Mouse (Mus musculus): Measurements from ENCODE around the gene Gpsm3. TPM values are rescaled to one million over a fixed set of nuclear protein-coding genes. Genes with fewer than 3 reads are reported as not detected.

Gpsm3 gene
- polyA plus RNA-seq, 1 experiment from 2014 or later: 7.8 TPM

DNA sequence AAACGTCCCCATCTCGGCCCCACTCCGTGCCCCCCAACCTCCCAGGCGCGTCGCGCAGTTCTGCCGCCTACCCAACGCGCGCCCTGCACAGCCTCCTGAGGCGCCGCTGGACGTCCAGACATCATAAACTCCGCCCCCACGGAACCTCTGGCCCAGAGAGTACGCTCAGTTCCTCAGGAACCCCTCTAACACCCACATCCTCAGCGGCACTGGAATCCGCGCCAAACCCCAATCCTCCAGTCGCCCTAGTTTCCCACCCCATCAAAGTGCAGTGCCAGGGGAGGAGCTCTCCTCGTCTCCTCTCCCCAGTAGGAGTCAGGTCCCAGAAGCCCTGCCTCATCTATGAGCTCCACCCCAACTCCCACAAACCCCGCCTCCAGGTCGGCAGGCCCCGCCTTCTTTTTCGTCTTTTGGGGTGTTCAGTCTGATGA, 42.7 kb downstream of the Gpsm3 start:
- 0 out of 2 replicates have a peak, but pooled peaks cover 2% of the 10 kb centered on the region for H3K27me3 ChIP-seq (ENCODE audit: control insufficient read depth, insufficient read depth, low read length)
- H3K9me3 ChIP-seq (ENCODE audit: control insufficient read depth, low read length): no peaks in the 10 kb centered on the region
- ATAC-seq (ENCODE audit: low FRiP score, low TSS enrichment) (peak; percentile 78), DNase-seq (ENCODE audit: low spot score) (peak; percentile 66)
- H3K4me2 ChIP-seq (replicated peaks; ENCODE audit: low read depth): peak overlapping the region; percentile 69
- TF ChIP-seq CTCF (IDR thresholded peaks at IDR 0.05; ENCODE audit: low read depth) (0 out of 2 replicates have a peak, but pooled peaks have one; percentile 16), EP300 (optimal IDR thresholded peaks at IDR 0.05) (no peak)
- no peaks in the 10 kb centered on the region for H3K36me3 ChIP-seq (ENCODE audit: control insufficient read depth, insufficient read depth, low read length)
- 2% methylated on average over 25 of the region's 26 CpGs for WGBS
- H3K27ac ChIP-seq (replicated peaks): peak overlapping the region; percentile 63
- peaks cover 19% of the 10 kb centered on the region for H3K4me1 ChIP-seq (replicated peaks; ENCODE audit: control insufficient read depth, insufficient read depth)
- H3K4me3 ChIP-seq (ENCODE audit: low read depth, low read length): peak overlapping the region; percentile 41
- peak overlapping the region; percentile 55 for H3K9ac ChIP-seq (ENCODE audit: low read length)

DNA sequence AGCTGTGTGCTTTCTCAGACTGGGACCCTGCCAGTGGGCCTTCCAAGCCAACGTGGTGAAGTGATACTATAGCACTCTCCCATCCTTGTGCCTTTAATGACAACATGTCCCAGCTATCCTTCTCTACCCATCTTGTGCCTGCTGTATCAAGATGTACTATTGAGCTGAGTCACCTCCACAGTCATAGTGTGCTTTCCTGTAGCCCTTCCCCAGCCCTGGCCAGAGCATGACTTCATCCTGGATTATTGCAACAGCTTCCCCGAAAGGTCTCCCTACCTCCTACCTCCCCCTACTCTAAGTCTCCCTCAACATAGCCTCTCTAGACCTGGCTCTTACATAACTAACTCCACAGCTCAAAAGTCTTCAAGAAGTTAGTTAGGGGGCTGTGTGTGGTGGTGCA, 46.1 kb downstream of the Gpsm3 start:
- WGBS: 56% methylated on average over 2 of the region's 2 CpGs
- no peak for ATAC-seq (ENCODE audit: low FRiP score, low TSS enrichment)
- Histone ChIP-seq H3K9ac (ENCODE audit: low read length) (no peak overlapping the region), H3K4me2 (replicated peaks; ENCODE audit: low read depth) (no peak overlapping the region), H3K27me3 (ENCODE audit: control insufficient read depth, insufficient read depth, low read length) (no peaks in the 10 kb centered on the region), H3K4me1 (replicated peaks; ENCODE audit: control insufficient read depth, insufficient read depth) (peaks cover 6% of the 10 kb centered on the region), H3K27ac (replicated peaks) (no peak overlapping the region), H3K36me3 (ENCODE audit: control insufficient read depth, insufficient read depth, low read length) (no peaks in the 10 kb centered on the region), H3K4me3 (ENCODE audit: low read depth, low read length) (no peak overlapping the region), H3K9me3 (ENCODE audit: control insufficient read depth, low read length) (no peaks in the 10 kb centered on the region)
- no peak for DNase-seq (ENCODE audit: low spot score)
- TF ChIP-seq EP300 (optimal IDR thresholded peaks at IDR 0.05) (no peak), CTCF (IDR thresholded peaks at IDR 0.05; ENCODE audit: low read depth) (no peak)

DNA sequence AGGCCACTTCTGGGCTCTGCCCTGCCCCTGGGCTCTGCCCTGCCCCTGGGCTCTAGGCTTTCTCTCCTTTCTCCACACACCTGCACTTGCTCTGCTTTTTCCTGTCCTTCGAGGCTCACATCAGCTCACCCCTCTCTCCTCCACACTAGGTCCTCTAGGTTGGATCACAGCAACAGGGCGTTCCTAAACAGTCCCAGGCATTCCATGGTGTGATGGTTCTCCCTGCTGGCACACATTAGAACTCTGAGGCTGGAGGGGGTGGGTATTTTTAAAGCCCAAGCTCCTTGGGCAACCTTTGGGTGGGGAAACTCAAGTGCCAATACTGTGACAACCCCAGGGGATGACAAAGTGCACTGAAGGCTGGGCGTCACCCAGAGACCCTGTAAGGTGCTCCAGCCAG, 47.9 kb downstream of the Gpsm3 start:
- Histone ChIP-seq H3K4me2 (replicated peaks; ENCODE audit: low read depth) (no peak overlapping the region), H3K9ac (ENCODE audit: low read length) (no peak overlapping the region), H3K4me3 (ENCODE audit: low read depth, low read length) (no peak overlapping the region), H3K27me3 (ENCODE audit: control insufficient read depth, insufficient read depth, low read length) (no peaks in the 10 kb centered on the region), H3K4me1 (replicated peaks; ENCODE audit: control insufficient read depth, insufficient read depth) (no peaks in the 10 kb centered on the region), H3K9me3 (ENCODE audit: control insufficient read depth, low read length) (no peaks in the 10 kb centered on the region), H3K36me3 (ENCODE audit: control insufficient read depth, insufficient read depth, low read length) (no peaks in the 10 kb centered on the region), H3K27ac (replicated peaks) (no peak overlapping the region)
- no peak for TF ChIP-seq EP300 (optimal IDR thresholded peaks at IDR 0.05)
- TF ChIP-seq CTCF (IDR thresholded peaks at IDR 0.05; ENCODE audit: low read depth): no peak
- WGBS: 59% methylated on average over 3 of the region's 3 CpGs
- ATAC-seq (ENCODE audit: low FRiP score, low TSS enrichment): no peak
- DNase-seq (ENCODE audit: low spot score): no peak

DNA sequence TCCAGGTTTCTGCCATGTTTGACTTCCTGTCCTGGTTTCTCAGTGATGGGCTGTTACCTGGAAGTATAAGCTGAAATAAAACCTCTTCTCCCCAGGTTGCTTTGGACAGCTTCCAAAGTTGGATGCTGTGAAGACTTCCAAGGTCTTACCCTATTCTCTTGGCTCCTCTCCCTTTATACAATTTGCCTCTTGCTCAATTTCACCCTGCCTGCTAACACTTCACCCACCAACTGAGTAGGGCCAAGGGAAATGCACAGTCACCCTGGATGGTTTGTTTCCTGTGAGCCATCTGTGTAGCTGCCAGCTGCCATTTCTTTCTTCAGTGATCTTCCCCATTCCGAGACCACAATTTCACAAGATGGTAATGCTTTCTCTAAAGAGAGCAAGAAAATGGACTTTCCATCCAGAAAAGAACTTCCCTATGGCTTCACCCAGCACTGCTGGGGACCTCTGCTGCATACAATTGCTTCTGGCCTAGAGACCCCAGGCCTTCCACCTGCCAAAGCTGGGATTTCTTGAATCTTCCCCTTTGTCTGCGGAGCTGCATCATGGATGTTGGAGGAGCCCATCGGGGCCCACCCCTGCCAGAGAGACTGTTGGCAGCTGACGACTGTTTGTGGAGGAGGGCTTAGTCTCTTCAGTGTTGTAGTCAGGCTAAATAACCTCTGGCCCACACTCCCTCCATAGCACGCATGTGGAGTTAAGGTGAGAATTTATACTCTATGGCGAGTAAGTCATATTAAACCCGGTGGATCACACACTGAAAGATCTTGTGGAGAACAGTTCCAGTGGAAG, 50.1 kb downstream of the Gpsm3 start:
- H3K4me2 ChIP-seq (replicated peaks; ENCODE audit: low read depth): no peak overlapping the region
- no peak overlapping the region for H3K27ac ChIP-seq (replicated peaks)
- no peak overlapping the region for H3K4me3 ChIP-seq (ENCODE audit: low read depth, low read length)
- no peaks in the 10 kb centered on the region for H3K36me3 ChIP-seq (ENCODE audit: control insufficient read depth, insufficient read depth, low read length)
- H3K9ac ChIP-seq (ENCODE audit: low read length): no peak overlapping the region
- 84% methylated on average over 7 of the region's 7 CpGs for WGBS
- TF ChIP-seq CTCF (IDR thresholded peaks at IDR 0.05; ENCODE audit: low read depth) (no peak), EP300 (optimal IDR thresholded peaks at IDR 0.05) (no peak)
- no peak for ATAC-seq (ENCODE audit: low FRiP score, low TSS enrichment)
- no peak for DNase-seq (ENCODE audit: low spot score)
- no peaks in the 10 kb centered on the region for H3K9me3 ChIP-seq (ENCODE audit: control insufficient read depth, low read length)
- H3K27me3 ChIP-seq (ENCODE audit: control insufficient read depth, insufficient read depth, low read length): no peaks in the 10 kb centered on the region
- H3K4me1 ChIP-seq (replicated peaks; ENCODE audit: control insufficient read depth, insufficient read depth): no peaks in the 10 kb centered on the region

DNA sequence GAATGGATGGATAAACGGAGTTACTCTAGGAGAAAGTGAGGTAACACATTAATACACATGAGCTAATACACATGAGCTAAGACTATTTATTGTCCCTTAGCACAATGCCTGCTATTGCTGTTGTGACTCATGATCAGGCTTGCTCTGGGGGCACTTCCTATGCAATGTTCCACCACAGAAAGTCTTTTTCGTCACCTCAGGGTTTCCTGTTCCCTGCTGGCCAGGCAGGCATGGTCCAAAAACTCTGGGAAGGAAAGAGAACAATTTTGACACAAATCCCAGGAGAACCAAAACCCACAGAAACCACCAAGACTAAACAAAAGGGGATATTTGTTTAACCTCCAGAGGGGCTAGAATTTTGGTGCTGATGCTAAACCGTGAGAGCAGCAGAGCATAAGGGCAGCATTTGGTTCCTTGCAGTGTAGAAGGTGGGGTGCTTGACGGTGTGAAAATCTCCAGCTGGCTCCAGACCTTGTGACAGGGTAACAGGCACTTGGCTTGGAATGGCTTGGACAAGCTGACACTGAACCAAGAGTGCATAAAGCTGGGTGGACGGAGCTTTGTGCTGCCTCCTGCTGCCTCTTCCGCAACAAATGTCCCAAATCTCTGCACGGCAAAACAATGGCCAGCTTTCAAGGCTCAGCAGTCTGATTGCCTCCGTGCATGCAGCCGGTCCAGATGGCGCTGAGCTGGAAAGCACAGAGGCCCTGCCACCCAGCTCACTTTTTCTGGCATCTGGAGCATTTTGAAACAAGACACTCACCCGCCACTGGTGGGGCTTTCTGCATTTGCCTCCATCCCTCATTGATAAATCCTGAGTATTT, 51.4 kb downstream of the Gpsm3 start:
- WGBS: 14% methylated on average over 11 of the region's 11 CpGs
- Histone ChIP-seq H3K4me2 (replicated peaks; ENCODE audit: low read depth) (no peak overlapping the region), H3K4me1 (replicated peaks; ENCODE audit: control insufficient read depth, insufficient read depth) (no peaks in the 10 kb centered on the region), H3K4me3 (ENCODE audit: low read depth, low read length) (no peak overlapping the region), H3K9ac (ENCODE audit: low read length) (0 out of 2 replicates have a peak overlapping the region, but pooled peaks have one; percentile 38), H3K36me3 (ENCODE audit: control insufficient read depth, insufficient read depth, low read length) (no peaks in the 10 kb centered on the region), H3K27me3 (ENCODE audit: control insufficient read depth, insufficient read depth, low read length) (no peaks in the 10 kb centered on the region), H3K9me3 (ENCODE audit: control insufficient read depth, low read length) (no peaks in the 10 kb centered on the region), H3K27ac (replicated peaks) (peak overlapping the region; percentile 77)
- peak; percentile 62 for TF ChIP-seq CTCF (IDR thresholded peaks at IDR 0.05; ENCODE audit: low read depth)
- no peak for TF ChIP-seq EP300 (optimal IDR thresholded peaks at IDR 0.05)
- DNase-seq (ENCODE audit: low spot score) (no peak), ATAC-seq (ENCODE audit: low FRiP score, low TSS enrichment) (no peak)

Other genes with a start within 250 kb of the Gpsm3 start
- gene Btnl2, start 235.0 kb upstream of the Gpsm3 start, polyA plus RNA-seq (2015; fragmentation: Nextera tagmentation; extraction: Ambion mirVana): 0.13 and 0.16 TPM in 2 replicates
- gene Btnl1, start 212.7 kb upstream of the Gpsm3 start, polyA plus RNA-seq (2015; fragmentation: Nextera tagmentation; extraction: Ambion mirVana): 0.04 TPM in 1 of 2 replicates, not detected in the other
- 0.59 and 0.86 TPM in 2 replicates for gene BC051142, start 191.0 kb upstream of the Gpsm3 start, polyA plus RNA-seq (2015; fragmentation: Nextera tagmentation; extraction: Ambion mirVana)
- 4.7 and 5.0 TPM in 2 replicates for gene Btnl4, start 112.5 kb upstream of the Gpsm3 start, polyA plus RNA-seq (2015; fragmentation: Nextera tagmentation; extraction: Ambion mirVana)
- 1.1 TPM in 2 replicates for gene Btnl6, start 72.5 kb upstream of the Gpsm3 start, polyA plus RNA-seq (2015; fragmentation: Nextera tagmentation; extraction: Ambion mirVana)
- 2.4 and 3.1 TPM in 2 replicates for gene Notch4, start 25.5 kb upstream of the Gpsm3 start, polyA plus RNA-seq (2015; fragmentation: Nextera tagmentation; extraction: Ambion mirVana)
- gene Pbx2, start 1.5 kb downstream of the Gpsm3 start, polyA plus RNA-seq (2015; fragmentation: Nextera tagmentation; extraction: Ambion mirVana): 4.3 and 4.6 TPM in 2 replicates
- 1.5 and 1.8 TPM in 2 replicates for gene Ager, start 8.1 kb downstream of the Gpsm3 start, polyA plus RNA-seq (2015; fragmentation: Nextera tagmentation; extraction: Ambion mirVana)
- gene Rnf5, start 13.9 kb downstream of the Gpsm3 start, polyA plus RNA-seq (2015; fragmentation: Nextera tagmentation; extraction: Ambion mirVana): 82.9 and 83.6 TPM in 2 replicates
- 27.6 and 31.3 TPM in 2 replicates for gene Agpat1, start 14.5 kb downstream of the Gpsm3 start, polyA plus RNA-seq (2015; fragmentation: Nextera tagmentation; extraction: Ambion mirVana)
- 4.4 and 4.9 TPM in 2 replicates for gene Egfl8, start 26.2 kb downstream of the Gpsm3 start, polyA plus RNA-seq (2015; fragmentation: Nextera tagmentation; extraction: Ambion mirVana)
- gene Ppt2, start 38.7 kb downstream of the Gpsm3 start, polyA plus RNA-seq (2015; fragmentation: Nextera tagmentation; extraction: Ambion mirVana): 16.5 and 18.7 TPM in 2 replicates
- gene Prrt1, start 39.7 kb downstream of the Gpsm3 start, polyA plus RNA-seq (2015; fragmentation: Nextera tagmentation; extraction: Ambion mirVana): 0.44 and 0.67 TPM in 2 replicates
- gene Fkbpl, start 55.0 kb downstream of the Gpsm3 start, polyA plus RNA-seq (2015; fragmentation: Nextera tagmentation; extraction: Ambion mirVana): 12.4 and 12.8 TPM in 2 replicates
- gene Atf6b, start 57.3 kb downstream of the Gpsm3 start, polyA plus RNA-seq (2015; fragmentation: Nextera tagmentation; extraction: Ambion mirVana): 35.4 and 39.3 TPM in 2 replicates
- gene Tnxb, start 80.7 kb downstream of the Gpsm3 start, polyA plus RNA-seq (2015; fragmentation: Nextera tagmentation; extraction: Ambion mirVana): 1.9 and 2.4 TPM in 2 replicates
- 0.73 and 1.3 TPM in 2 replicates for gene C4b, start 154.1 kb downstream of the Gpsm3 start, polyA plus RNA-seq (2015; fragmentation: Nextera tagmentation; extraction: Ambion mirVana)
- gene Cyp21a1, start 214.8 kb downstream of the Gpsm3 start, polyA plus RNA-seq (2015; fragmentation: Nextera tagmentation; extraction: Ambion mirVana): 0.06 TPM in 1 of 2 replicates, not detected in the other
- gene Stk19, start 247.1 kb downstream of the Gpsm3 start, polyA plus RNA-seq (2015; fragmentation: Nextera tagmentation; extraction: Ambion mirVana): 20.8 and 23.1 TPM in 2 replicates
- 29.6 and 32.2 TPM in 2 replicates for gene Dxo, start 247.2 kb downstream of the Gpsm3 start, polyA plus RNA-seq (2015; fragmentation: Nextera tagmentation; extraction: Ambion mirVana)

Measured in stomach, postnatal 0 days (tissue).